Mouse (Mus musculus) thymus, adult 2 months (tissue): ENCODE results near the gene Rab5c. TPM values are rescaled to one million over a fixed set of nuclear protein-coding genes. Genes with fewer than 3 reads are reported as not detected.

Experiments
- DNase-seq: peaks from one replicate; pipeline ENCODE4 v3.0.0; 2021
- H3K27ac ChIP-seq: fragments of 200-500 bp; 2 replicates; pipeline ENCODE4 v1.5.1; 2012; ENCODE audit warnings: low read length, control low read depth; ENCODE audit not compliant: control insufficient read depth, insufficient read depth
- H3K27me3 ChIP-seq: fragments of 200-500 bp; 2 replicates; pipeline ENCODE4 v1.6.1; 2012; ENCODE audit warnings: mild to moderate bottlenecking, low read length, moderate library complexity, mixed read lengths; ENCODE audit not compliant: control insufficient read depth, insufficient read depth
- H3K36me3 ChIP-seq: fragments of 200-500 bp; 2 replicates; pipeline ENCODE4 v1.6.1; 2012; ENCODE audit warnings: mild to moderate bottlenecking, low read length, moderate library complexity; ENCODE audit not compliant: control insufficient read depth, insufficient read depth
- H3K4me1 ChIP-seq: fragments of 200-500 bp; replicated peaks from 2 replicates; pipeline ENCODE4 v1.6.1; 2012; ENCODE audit warnings: low read length; ENCODE audit not compliant: control insufficient read depth, insufficient read depth
- H3K4me3 ChIP-seq: fragments of 200-500 bp; 2 replicates; pipeline ENCODE4 v1.5.1; 2012; ENCODE audit warnings: mild to moderate bottlenecking, low read length, control low read depth, moderate library complexity; ENCODE audit not compliant: control insufficient read depth, insufficient read depth
- CTCF ChIP-seq: fragments of 200-500 bp; IDR thresholded peaks from 2 replicates; pipeline ENCODE4 v1.5.1; 2012; ENCODE audit warnings: mild to moderate bottlenecking, control low read depth, low read length, moderate library complexity, borderline replicate concordance; ENCODE audit not compliant: control insufficient read depth, poor library complexity, insufficient read depth; ENCODE audit errors: extremely low read depth
- POLR2A ChIP-seq: fragments of 200-500 bp; IDR thresholded peaks from 2 replicates; pipeline ENCODE4 v1.6.1; 2012; ENCODE audit warnings: mild to moderate bottlenecking, low read length, control low read depth, moderate library complexity; ENCODE audit not compliant: control insufficient read depth, poor library complexity, insufficient read depth; ENCODE audit errors: extremely low read depth
- WGBS: fragments of 180-500 bp; shearing (Covaris S2); methylation state at CpG from one replicate; pipeline ENCODE4 v1.1.7; 2018; 5-methylcytosine and 5-hydroxymethylcytosine counted together
- polyA plus RNA-seq: library from polyadenylated mRNA; depleted of rRNA; stranded (reverse); fragments of >200 nt; gene quantifications from 2 replicates; pipeline ENCODE4 v1.2.3, GENCODE M21; 2012

The Rab5c gene
- polyA plus RNA-seq, 1 experiment: 290 TPM

GRCm38 (mm10) chr11:100718866-100719265 lies 19.1 kb downstream of the Rab5c start:
- no peak for DNase-seq
- Histone ChIP-seq H3K27me3 (no peaks in the 10 kb centered on the region), H3K4me3 (no peak overlapping the region), H3K36me3 (peaks cover 39% of the 10 kb centered on the region), H3K27ac (no peak overlapping the region), H3K4me1 (peaks cover 32% of the 10 kb centered on the region)
- WGBS: 87% methylated on average over 4 of the region's 4 CpGs
- TF ChIP-seq CTCF (no peak), POLR2A (no peak)

GRCm38 (mm10) chr11:100718462-100718861 lies 19.6 kb downstream of the Rab5c start:
- H3K36me3 ChIP-seq: peaks cover 39% of the 10 kb centered on the region
- no peaks in the 10 kb centered on the region for H3K27me3 ChIP-seq
- no peak overlapping the region for H3K27ac ChIP-seq
- TF ChIP-seq CTCF (no peak), POLR2A (no peak)
- no peak for DNase-seq
- H3K4me3 ChIP-seq: no peak overlapping the region
- H3K4me1 ChIP-seq: peaks cover 35% of the 10 kb centered on the region
- 95% methylated on average over 7 of the region's 7 CpGs for WGBS

GRCm38 (mm10) chr11:100716649-100717048 lies 21.4 kb downstream of the Rab5c start:
- TF ChIP-seq POLR2A (no peak), CTCF (no peak)
- H3K27ac ChIP-seq: no peak overlapping the region
- no peak for DNase-seq
- no peak overlapping the region for H3K4me3 ChIP-seq
- peaks cover 38% of the 10 kb centered on the region for H3K4me1 ChIP-seq
- no peaks in the 10 kb centered on the region for H3K27me3 ChIP-seq
- H3K36me3 ChIP-seq: peaks cover 39% of the 10 kb centered on the region
- 94% methylated on average over 3 of the region's 3 CpGs for WGBS

GRCm38 (mm10) chr11:100714948-100715347 lies 23.1 kb downstream of the Rab5c start:
- DNase-seq: no peak
- WGBS: 96% methylated on average over 6 of the region's 6 CpGs
- H3K27me3 ChIP-seq: no peaks in the 10 kb centered on the region

GRCm38 (mm10) chr11:100714534-100714915 lies 23.5 kb downstream of the Rab5c start:
- Histone ChIP-seq H3K4me3 (no peak overlapping the region), H3K4me1 (peaks cover 22% of the 10 kb centered on the region), H3K27ac (peak overlapping the region; percentile 62; the same call in 1 of the 2 replicates), H3K36me3 (peaks cover 35% of the 10 kb centered on the region), H3K27me3 (no peaks in the 10 kb centered on the region)
- peak; percentile 37; the same call in 1 of the 2 replicates for TF ChIP-seq CTCF
- no peak for TF ChIP-seq POLR2A
- peak; percentile 75 for DNase-seq
- 72% methylated on average over 6 of the region's 6 CpGs for WGBS

More at GRCm38 (mm10) chr11:100714948-100715347, 23.1 kb downstream of the Rab5c start:
- H3K36me3 ChIP-seq: peaks cover 39% of the 10 kb centered on the region
- peaks cover 25% of the 10 kb centered on the region for H3K4me1 ChIP-seq
- H3K27ac ChIP-seq: no peak overlapping the region
- no peak overlapping the region for H3K4me3 ChIP-seq
- TF ChIP-seq POLR2A (no peak), CTCF (no peak)

- Histone ChIP-seq H3K27ac (peak within 1 kb of the TSS; percentile 62), H3K4me1 (peaks cover 22% of the 10 kb centered on the region), H3K4me3 (peak within 1 kb of the TSS; percentile 66), H3K36me3 (peaks cover 29% of the 10 kb centered on the region), H3K27me3 (no peaks in the 10 kb centered on the region)
- TF ChIP-seq CTCF: no peak
- TF ChIP-seq POLR2A: peak; percentile 48; the same call in 1 of the 2 replicates
- WGBS: 3% methylated on average over 38 of the region's 38 CpGs
- peak; percentile 90 for DNase-seq
Observed at GRCm38 (mm10) chr11:100713735-100714533, 24.1 kb downstream of the Rab5c start, which contains the start of gene Hspb9. Gene Hspb9, plus strand, starts transcription at chr11:100713850.

- no peak for TF ChIP-seq POLR2A
- no peak for TF ChIP-seq CTCF
- Histone ChIP-seq H3K27ac (peak overlapping the region; percentile 62), H3K4me1 (peaks cover 22% of the 10 kb centered on the region), H3K4me3 (peak overlapping the region; percentile 66), H3K36me3 (peaks cover 24% of the 10 kb centered on the region), H3K27me3 (no peaks in the 10 kb centered on the region)
- no peak for DNase-seq
- WGBS: 53% methylated on average over 4 of the region's 4 CpGs
Observed at GRCm38 (mm10) chr11:100713174-100713573, 24.8 kb downstream of the Rab5c start.
